Mouse (Mus musculus) olfactory bulb, adult 2 months (tissue): ENCODE results near the gene Slc15a3.

ENCODE experiments used
- CTCF ChIP-seq: fragments of 200-500 bp; IDR thresholded peaks from 2 replicates; pipeline ENCODE4 v1.5.1; 2012; ENCODE audit warnings: low read depth, mild to moderate bottlenecking, low read length, moderate library complexity; ENCODE audit not compliant: insufficient read depth
- POLR2A ChIP-seq: fragments of 200-500 bp; IDR thresholded peaks from 2 replicates; pipeline ENCODE4 v1.6.1; 2012; ENCODE audit warnings: mild to moderate bottlenecking, low read depth, low read length, moderate library complexity; ENCODE audit not compliant: insufficient read depth

- TF ChIP-seq CTCF (no peak), POLR2A (no peak)
These were observed 21.1 kb upstream of the Slc15a3 start for GRCm38 (mm10) chr19:10818217-10818946.
